Mouse (Mus musculus): ENCODE data around the gene Ndufa4l2.

Gene Ndufa4l2

DNA sequence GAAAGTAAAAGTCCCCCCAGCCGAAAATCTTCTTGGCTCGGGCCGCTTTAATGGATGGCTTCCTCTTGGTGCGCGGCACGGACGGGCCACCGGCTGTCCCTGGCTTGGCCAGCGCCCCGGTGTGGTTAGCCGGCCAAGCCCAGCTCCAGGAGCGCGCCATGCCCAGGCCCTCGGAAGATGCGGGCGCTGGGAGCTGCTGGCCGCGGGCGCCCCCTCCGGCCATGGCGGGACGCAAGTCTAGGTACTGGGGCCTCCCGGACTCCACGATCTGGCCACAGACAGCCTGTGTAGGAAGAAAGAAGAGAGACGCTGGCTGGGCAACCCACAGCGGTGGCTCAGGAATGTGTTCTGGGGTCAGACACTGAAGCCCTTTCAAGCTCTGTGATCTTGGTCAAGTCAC lies 11.9 kb downstream of the Ndufa4l2 start:
- no peak for DNase-seq (ENCODE audit: low spot score in 2 of 2)

DNA sequence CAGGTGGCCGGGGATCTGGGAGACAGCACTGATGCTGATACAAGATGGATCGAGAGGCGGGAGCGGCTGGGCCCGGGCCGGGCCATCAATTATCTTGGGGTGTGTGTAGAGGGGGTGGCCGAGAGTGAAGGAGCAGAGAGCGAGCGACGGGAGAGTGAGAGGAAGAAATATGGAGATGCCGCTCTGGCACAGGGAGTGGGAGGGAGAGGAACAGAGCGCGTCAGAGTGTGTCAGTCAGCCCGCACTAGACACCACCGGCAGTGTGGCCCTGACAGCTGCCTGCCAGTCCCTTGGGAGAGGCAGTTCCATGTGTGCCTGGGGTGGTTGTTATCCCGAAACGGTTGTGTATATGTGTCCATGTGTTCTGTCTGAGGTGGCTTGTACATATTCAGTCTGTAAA lies 12.7 kb downstream of the Ndufa4l2 start:
- DNase-seq (ENCODE audit: low spot score in 2 of 2): no peak

DNA sequence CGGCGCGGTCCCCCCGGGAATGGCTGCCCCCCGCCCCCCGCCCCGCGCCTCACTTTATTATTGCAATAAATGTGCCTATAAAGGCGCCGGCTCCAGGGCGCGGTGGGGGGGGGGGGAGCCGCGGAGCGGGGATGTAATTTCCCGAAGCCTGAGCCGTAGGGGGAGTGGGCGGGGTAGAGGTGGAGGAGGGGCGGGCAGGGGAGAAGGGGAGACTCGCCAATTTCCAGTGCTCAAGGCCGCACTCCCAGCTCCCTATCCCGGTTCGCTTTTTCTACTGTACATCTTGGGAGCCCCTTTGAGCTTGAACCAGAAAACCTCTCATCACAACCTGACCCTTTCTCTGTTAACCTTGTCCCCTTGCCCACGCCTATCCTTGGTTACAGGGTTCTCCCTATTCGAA lies 16.2 kb downstream of the Ndufa4l2 start:
- no peak for DNase-seq (ENCODE audit: low spot score in 2 of 2)

DNA sequence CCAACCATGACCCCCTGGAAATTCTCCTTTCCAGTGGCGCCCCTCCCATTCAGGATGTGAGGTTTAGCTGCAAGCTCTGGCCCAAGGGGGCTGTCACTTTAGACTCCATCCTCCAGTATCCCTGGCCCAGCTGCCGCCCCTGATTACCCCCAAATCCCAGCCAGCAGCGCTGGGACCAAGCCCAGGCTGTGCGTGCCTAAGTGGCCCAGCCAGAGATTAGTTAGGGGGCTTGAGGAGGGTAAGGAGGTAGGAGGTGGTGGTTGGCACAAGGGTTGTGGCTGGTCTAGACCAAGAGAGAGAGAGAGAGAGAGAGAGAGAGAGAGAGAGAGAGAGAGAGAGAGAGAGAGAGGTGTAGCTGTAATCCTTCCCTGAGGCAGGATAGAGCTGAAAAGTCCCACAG lies 16.8 kb downstream of the Ndufa4l2 start:
- DNase-seq (ENCODE audit: low spot score in 2 of 2): no peak

DNA sequence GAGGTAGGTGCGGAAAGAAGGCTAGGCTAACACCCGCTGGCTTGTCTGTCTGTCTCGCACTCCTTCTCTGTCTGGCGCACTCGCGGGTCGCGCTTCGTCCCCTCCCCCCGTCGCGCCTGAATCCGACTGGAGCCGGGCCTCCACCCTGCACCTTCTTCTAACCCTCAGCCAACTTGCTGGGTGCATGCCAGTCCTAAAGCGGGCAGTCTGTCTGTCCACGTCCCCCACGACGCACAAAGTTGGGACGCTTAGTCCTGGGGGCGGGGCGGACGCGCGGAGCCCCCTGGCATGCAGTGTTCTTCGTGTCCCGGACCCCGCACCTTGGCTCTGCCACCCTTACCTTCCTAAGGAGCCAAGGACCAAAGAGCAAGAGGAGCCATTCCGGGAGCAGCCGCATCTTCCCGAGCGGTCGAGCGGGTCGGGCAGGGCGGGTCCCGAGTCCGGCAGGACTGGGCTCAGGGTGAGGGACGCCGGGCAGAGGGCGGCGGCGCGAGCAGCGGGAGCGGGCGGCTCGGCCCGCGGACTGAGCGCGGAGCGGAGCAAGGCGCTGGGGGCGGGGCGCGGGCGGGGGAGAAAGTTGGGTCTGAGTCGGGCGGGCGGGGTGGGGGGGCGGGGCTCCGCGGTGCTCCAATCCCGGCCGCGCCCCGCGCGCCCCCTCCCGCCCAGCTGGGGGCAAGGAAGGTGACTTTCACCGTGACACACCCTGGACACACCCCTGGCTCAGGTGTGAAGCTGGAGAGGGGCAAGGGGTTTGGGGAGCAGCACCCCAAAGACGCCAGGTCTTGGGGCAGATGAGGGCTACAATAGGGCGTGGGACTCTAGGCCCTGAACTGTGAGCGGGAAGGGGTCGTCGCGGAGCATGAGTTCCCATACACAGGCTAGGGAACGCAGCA lies 19.5 kb downstream of the Ndufa4l2 start, which contains the start of gene Nxph4:
TSS of gene Nxph4 (minus strand) at position 524 of the 893 bp plus-strand sequence.
- no peak for DNase-seq (ENCODE audit: low spot score in 2 of 2)

DNA sequence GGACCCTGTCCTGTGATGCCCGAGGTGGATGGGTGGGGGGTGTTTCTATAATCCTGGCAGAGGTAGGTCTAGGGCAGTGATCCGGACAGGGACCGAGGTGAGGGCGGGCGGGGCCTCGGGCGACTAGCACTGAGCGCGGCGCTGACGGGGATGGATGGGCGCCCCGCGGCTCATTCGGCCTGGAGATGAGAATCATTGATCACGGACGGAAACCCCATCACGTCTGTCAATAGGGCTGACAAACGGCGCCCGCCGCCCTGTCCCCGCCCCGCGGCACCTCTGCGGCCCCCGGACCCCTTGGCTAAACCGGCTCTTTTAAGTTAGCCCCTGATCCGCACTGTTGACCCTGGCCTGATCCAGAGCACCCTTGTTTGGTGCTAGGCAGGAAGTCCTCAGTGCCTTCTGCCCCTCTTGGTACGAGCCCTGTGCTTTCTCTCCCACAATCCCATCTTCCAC lies 20.2 kb downstream of the Ndufa4l2 start:
- no peak for DNase-seq (ENCODE audit: low spot score in 2 of 2)

DNA sequence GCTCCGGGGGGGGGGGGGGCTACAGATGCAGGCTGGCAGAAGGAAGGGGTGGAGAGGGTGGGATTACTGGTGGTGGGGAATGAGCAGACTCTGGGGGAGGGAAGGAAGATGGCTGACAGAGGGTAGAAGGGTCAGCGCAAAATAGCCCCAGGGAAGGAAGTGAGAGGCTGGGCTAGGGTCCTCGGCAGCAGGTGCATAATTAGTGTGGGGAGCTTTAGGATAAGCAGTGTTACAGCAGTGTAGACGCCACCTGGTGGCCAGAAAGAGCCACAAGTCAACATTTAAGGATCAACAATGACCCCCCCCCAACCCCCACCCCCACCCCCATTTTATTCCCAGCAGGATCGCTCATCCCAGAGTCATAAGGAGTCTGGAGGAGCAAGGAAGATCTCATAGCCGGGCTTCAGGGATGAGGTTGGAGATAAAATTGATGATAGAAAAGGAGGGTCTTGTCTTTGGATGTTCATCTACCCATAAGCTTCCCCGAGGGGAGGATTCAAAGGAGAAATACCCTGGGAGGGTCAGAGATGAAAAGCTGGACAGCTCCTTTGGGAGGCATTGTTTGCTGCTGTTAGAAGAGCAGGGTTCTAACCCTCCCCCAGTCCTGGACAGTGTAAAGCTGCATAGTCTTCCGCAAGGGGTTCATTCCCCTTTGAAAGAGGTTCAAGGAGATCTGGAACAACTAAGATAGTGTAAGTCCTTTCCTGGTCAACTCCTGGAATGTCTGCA lies 22.0 kb downstream of the Ndufa4l2 start:
- no peak for DNase-seq (ENCODE audit: low spot score in 2 of 2)

DNA sequence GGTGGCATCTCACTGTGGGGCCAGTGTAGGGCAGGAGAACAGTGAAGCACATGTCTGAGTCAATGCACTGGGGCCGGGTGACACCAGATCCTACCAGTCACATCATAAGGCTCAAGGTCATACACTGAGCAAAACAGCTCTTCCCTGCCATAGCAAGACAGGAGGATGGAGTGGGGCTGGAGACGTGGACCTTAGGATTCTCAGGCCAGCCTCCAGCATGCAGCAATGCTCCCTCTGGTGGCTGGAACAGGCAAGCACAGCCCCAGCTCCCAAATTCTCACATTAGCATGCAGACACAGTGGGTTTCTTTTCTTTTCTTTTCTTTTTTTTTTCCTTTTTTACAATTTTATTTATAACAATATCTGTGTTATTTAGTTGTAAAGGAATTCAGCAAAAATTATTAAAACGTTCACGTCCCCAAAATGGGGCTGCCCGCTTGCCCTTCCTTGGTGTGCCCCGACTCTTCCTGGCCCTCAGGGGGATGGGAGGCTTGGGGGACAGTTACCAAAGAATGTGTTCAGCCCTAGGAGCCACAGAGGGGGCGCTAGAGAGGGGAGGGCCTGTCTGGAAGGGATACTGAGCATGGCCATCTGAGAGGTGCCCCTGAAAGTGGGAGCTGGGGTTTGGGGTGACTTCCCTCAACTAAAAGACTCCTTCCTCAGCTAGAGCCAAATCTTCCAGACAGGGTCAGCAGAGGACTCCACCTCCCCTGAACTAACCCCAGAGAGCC lies 23.3 kb downstream of the Ndufa4l2 start:
- peak; percentile 67 to 71 for DNase-seq (ENCODE audit: low spot score in 2 of 2)

DNA sequence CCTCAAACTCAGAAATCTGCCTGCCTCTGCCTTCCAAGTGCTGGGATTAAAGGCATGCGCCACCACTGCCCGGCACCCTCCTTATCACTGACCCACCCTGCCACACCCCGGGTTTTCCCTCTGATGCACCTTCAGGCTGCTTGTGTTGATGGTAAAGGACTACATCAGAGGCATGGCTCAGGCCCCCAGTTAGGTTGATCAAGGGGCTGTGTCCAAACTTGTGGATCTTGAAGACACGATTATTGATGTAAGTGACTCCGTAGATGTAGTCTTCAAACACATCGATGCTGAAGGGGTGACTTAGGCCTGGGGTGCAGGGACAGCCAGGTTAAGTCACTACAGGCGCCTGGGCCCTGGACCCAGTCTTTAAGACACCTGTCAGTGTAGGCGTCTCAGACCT lies 26.7 kb downstream of the Ndufa4l2 start:
- no peak for DNase-seq (ENCODE audit: low spot score in 2 of 2)

DNA sequence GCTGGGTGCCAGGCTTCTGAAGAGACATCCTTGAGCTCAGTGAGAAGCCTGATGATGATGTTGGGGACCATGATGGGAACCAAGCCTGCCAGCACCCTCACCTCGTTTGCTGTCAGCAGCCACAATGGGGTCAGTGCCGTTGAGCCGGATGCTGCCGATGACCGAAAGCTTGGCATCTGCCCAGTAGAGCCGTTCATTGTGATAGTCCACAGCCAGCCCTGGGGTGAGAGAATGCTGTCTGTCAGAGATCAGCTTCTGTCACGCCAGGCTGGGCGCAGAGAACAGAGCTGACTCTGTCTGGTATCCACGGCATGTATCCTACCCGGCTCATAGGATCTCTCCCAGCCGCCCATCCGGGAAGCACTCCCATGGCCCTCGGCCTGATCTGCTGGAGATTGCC lies 27.3 kb downstream of the Ndufa4l2 start:
- DNase-seq (ENCODE audit: low spot score in 2 of 2): no peak

DNA sequence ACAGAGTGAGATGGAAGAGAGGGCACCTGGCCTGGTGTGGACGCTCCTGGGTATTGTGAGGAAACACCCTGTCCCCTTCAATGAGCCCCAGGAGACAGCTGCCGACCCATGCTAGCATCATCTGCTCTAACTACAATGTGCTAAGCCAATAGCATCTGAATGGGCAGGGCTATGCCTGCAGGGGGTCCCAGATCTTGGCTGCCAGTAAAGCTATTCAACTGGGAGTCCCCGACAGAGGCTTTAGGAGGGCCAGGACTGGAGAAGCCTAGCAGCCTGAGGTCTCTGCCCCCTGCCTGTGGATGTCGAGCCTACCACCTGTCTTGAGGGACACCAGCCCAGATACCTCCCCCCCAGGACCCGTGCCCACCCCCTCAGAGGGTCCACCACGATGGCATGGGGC lies 28.0 kb downstream of the Ndufa4l2 start:
- DNase-seq (ENCODE audit: low spot score in 2 of 2): no peak

DNA sequence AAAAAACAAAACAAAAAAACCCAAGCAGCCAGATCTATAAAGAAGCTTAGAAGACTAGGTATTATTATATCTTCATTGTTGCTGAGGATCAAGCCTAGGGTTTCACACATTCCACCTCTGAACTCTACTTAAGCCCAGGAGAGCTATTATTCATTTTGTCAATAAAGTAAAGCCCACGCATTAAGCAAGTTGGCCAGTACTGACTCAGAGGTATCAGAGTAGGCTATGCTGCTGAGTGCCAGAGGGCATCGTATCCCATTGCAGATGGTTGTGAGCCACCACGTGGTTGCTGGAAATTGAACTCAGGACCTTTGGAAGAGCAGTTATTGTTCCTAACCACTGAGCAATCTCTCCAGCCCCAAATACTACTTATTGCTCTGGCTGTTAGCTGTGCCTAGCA lies 29.1 kb downstream of the Ndufa4l2 start:
- no peak for DNase-seq (ENCODE audit: low spot score in 2 of 2)

DNA sequence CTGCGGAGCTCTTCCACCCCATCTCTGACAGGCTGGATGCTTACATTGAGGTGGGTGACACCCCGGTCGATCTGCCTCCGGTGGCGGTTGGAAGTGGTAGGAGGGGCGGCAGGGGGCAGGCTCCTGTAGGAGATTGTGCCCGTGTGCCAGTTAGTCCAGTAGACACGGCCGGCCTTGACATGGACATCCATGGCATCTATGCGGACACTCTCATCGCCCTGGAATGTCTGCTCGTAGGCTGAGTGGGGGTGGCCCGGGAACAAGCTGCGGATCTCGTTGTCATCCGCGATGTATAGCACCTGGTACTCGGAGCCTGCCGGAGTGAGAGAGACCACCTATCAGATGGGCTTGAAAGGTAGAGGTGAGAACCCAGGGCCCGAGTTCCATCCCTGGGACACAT lies 29.6 kb downstream of the Ndufa4l2 start:
- no peak for DNase-seq (ENCODE audit: low spot score in 2 of 2)

DNA sequence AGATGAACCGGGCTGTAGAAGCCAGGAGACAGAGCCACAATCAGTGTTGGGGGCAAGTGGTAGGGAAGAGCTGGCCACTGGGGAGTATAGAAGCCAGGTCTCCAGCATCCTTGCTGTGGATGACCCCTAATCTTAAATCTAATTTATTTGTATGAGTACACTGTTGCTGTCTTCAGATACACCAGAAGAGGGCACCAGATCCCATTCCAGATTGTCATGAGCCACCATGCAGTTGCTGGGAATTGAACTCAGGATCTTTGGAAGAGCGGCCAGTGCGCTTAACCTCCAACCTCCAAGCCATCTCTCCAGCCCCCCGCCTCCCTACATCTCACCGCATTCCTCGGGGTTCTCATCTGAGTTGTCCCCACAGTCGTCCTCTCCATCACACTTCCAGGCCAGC lies 31.7 kb downstream of the Ndufa4l2 start:
- no peak for DNase-seq (ENCODE audit: low spot score in 2 of 2)

DNA sequence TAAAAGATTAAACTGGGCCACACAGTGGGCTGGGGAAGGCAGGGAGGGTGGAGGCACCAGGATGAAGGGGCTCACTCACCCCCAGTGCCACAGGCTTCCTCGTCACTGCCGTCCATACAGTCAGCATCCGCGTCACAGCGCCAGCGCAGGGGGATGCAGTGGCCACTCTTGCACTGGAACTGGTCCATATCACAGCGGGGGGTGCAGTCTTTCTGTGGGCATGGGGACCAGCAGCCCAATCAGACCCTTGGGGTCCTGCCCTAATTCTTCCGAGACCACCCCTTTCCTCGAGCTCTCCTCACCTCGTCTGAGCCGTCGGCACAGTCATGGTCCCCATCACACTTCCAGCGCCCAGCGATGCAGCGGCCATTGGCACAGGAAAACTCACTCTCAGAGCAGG lies 33.5 kb downstream of the Ndufa4l2 start:
- no peak for DNase-seq (ENCODE audit: low spot score in 2 of 2)

DNA sequence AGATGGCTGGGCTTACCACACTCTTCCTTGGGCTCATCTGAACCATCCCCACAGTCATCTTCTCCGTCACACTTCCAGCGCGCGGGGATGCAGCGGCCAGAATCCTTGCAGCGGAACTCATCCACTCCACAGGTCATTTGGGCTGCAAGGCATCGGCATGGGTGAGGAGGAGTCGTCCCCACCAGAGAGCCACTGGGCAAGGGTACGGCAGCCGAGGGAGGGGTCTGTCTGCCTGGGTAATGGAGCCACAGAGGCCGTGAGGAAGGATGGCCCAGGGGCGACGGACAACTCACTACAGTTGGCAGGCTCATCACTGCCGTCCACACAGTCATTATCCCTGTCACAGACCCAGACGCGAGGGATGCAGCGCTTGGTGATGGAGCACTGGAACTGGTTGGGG lies 35.1 kb downstream of the Ndufa4l2 start:
- DNase-seq (ENCODE audit: low spot score in 2 of 2): no peak

DNA sequence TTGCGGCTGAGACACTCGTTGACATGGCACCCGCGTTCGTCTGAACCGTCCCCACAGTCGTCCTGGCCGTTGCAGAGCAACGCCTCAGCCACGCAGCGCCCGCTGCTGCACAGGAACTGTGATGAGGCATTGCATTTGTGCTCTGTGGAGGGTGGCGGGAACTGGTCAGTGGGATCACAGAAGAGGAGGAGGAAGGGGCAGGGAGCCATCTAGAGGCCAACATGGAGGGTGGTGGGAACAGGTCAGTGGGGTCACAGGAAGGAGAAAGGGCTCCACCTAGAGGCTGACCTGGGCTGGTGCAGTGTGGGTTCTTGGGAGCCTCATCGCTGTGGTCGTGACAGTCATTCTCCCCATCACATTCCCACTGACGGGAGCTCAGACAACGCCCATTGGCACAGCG lies 40.9 kb downstream of the Ndufa4l2 start:
- no peak for DNase-seq (ENCODE audit: low spot score in 2 of 2)

DNA sequence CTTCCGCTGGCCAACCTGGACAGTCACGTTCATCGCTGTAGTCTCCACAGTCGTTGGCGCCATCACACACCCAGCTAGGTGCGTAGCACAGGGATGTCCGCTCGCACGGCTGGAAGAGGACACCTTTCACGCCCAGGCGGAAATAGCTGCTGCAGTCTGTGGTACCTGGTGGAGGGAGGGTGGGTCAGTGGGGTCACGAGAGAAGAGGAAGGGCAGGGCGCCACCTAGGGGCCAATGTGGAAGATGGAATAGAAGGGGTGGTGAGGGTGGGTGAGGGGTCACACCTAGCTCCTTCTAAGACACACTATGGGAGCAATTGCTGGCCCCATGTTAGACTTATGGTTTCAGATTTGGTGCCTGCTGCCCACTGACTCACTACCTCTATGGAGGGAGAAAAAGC lies 42.6 kb downstream of the Ndufa4l2 start:
- DNase-seq (ENCODE audit: low spot score in 2 of 2): no peak

DNA sequence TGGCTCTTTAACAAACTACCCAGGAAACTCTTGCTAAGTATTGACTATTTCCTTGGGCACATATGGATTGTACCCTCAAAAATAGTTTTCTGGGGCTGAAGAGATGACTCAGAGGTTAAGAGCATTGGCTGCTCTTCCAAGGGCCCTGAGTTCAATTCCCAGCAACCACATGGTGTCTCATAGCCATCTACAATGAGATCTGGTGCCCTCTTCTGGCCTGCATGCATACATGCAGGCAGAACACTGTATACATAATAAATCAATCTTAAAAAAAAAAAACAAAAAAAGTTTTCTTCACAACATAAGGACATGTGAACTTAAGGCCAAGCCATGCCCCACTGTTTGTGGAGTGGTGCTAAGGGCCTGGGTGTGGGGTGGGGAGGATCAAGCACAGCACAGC lies 46.4 kb downstream of the Ndufa4l2 start:
- DNase-seq (ENCODE audit: low spot score in 2 of 2): no peak

DNA sequence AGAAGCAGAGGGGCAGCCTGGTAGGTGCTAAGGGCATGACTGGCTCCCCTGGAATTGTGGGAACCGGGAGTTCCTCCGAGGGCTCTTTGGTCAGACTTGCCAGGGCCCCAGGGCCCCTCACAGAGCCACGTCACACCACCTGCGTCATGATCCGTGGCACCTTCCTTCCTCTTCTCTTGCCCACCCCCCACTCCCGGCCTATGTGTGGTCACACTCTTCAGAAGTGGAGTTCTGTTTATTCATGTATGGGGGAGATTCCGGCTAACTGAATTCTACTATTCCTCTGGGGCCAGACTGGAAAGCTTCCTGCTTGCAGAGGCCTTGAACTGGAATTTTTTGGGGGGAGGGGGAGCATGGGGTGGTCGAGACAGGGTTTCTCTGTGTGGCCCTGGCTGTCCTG lies 49.1 kb downstream of the Ndufa4l2 start:
- no peak for DNase-seq (ENCODE audit: low spot score in 2 of 2)

DNA sequence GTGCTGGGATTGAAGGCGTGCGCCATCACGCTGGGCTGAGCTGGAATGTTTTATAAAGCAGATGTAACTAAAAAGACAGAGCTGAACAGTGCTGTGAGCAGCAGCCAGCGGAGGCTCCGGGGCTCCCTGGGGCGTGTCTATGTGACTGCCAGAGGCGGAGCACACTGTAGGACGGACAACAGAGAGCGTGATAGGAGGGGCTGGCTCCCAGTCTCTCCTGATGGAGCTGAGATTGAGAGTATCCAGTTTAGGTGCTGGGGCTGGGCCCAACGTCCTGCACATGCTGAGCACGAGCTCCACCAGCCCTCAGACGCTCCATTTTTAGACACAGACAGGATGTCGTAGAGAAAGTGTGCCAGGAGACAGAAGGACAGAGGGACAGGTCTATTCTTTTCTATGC lies 49.5 kb downstream of the Ndufa4l2 start:
- no peak for DNase-seq (ENCODE audit: low spot score in 2 of 2)

Data from right cerebral cortex, postnatal 36 days (tissue).